Mouse (Mus musculus) right cerebral cortex, adult 18-20 months (tissue): ENCODE results near the gene Eps8.

ENCODE experiments used
- DNase-seq: peaks from one replicate; pipeline ENCODE4 v3.0.0; 2022; ENCODE audit warnings: mixed read lengths

Eps8 gene

DNA sequence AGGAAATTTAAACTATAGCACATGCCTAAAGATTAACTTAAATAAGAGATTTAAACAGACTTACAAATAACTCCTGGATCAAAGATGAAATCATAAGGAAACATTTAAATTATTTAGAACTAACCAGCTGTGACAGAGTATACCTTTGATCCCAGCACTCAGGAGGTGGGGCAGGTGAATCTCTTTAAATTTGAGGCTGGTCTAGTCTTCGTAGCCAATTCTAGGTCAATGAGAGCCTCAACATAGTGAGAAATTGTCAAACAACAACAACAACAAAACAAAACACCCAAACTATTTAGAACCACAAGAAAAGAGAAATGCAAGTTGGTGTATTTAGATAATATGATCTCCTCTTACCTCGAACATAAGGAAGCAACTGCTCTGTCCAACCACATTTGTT lies at the start of gene Eps8:
Eps8 (minus strand) TSS at position 101 of the 400 bp plus-strand sequence.
- no peak for DNase-seq

GRCm38 (mm10) chr6:137703431-137703830 lies 48.8 kb upstream of the Eps8 start:
- no peak for DNase-seq

DNA sequence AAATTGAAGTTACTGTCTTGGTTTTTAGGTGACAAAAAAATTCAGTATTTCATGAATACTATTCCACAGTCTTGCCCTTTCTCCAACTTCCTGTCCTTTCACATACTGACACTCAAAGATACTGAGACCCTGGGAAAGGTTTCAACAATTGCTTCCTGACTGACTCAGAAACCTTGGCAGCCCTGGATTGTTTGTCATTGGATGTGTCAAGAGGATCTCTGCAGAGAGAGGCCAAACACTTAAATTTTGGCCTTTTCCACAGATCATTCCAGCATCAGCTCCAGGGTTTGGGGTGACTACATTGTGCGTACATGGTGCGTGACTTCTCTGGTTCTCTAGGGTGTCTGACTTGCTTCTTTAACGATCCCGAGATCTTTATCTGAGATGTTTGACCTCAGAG lies 48.2 kb upstream of the Eps8 start:
- DNase-seq, result no peak

- no peak for DNase-seq
These were observed 47.5 kb upstream of the Eps8 start for GRCm38 (mm10) chr6:137702186-137702585.

DNA sequence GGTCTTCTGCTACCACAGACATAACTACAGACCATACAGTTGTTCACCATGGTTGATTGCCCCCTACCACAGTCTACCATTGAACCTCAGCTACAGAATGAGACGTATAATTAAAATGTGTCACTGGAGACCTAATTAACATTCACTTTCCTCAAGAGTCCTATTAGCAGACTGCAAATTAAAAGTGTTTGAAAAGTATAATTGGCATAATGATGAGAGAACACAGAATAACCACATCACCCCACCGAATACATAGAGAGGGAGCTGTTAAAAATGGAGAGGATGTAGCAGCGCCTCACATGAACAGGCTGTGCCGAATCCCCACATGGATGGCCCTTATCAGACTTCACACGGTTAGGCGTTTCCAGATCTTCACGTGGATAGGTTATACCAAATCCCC lies 44.8 kb upstream of the Eps8 start:
- DNase-seq, result no peak

DNA sequence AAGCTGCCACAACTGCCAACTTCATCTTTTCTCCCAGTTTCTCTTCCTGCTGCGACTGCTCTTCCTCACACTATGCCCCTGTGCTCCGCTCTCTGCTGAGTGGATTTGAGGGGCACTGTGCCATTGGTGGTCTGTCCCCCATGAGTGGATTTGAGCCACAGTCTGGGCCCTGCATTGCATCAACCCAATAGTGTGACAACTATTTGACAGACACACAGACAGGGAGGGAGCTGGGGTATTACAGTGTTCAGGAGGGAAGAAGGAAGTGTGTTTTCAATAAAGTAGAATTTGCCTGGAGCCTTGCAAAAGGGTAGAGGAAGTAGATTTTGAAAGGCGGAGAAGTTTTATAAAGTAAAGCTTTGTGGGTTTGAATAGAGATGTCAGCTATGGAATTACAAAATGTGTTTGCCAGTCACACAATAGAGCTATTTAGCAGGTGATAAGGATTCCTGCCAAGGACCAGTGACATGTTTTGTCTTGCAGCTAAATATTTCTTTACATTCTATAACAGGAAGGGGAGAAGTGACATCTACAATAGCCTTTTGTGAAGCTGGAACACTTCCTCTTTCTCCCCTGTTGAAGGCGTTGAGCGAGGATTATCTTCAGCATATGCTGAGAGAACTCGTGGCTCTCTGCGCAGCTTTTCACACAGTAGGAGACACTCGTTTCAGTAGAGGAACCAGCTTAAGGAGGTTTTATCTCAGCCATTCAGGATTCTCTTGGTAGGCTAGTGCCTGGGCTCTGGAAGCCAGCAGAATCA lies 41.9 kb upstream of the Eps8 start:
- DNase-seq, result no peak

DNA sequence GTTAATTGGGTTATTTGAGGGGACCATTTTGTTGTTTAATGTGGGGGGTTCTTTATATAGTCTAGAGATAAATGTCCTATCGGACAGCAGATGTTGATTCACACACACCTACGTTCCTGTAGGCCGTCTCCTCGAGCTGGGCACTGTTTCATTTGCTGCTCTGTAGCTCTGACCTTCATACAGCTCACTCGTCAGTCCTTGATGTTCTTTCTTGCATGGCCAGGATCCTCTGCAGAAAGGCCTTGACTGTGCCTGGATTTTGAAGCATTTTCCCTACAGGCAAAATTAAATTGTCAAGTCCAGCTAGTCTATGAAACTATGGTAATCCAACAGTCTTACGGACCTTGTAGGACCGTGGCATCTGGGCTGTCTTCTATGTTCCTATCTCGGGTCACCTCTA lies 40.4 kb upstream of the Eps8 start:
- DNase-seq, result no peak

DNA sequence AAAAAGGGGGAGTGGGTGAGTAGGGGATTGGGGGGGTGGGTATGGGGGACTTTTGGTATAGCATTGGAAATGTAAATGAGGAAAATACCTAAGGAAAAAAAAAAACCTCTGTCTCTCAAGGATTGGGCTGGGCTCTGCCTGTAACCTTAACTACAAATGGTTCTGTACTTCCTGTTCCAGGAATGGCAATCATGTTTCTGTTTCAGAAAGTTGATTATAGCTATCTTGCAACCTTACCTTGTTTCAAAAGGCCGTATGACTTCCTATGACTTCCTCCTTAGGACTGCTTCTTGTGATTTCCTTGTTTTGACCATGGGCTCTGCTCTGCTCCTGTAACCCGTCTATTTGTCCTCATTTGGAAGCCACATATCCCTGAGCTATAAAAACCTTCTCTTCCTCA lies 39.6 kb upstream of the Eps8 start:
- DNase-seq, result no peak

DNA sequence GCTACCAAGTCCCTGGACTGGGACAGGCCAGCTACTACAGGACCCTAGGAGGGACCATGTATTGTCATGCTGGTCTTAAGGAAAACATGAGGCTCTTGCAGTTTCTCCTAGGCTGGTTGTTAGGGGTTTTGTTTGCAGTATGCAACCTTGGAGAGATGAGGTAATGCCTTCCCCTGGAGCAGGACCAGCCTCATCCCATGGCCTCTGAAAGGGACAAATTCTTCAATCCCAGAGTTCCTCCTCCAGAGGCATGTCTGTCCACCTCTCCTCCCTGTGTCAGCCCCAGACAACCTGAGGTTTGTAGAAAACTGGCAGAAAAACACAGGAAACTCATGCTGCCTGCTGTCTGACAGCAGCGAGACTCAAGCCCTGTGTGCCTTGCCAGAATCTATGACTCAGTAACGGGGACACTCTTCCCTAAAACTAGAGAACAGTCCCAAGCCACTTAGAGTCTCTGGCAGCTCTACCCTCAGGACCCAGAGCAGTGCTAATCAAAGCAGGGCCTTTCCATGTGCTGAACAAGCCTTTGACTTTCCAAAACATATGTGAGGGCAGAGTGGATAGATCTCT lies 36.0 kb upstream of the Eps8 start:
- no peak for DNase-seq

GRCm38 (mm10) chr6:137688506-137689105 lies 33.9 kb upstream of the Eps8 start:
- DNase-seq, result no peak

GRCm38 (mm10) chr6:137688079-137688478 lies 33.4 kb upstream of the Eps8 start:
- DNase-seq, result no peak

GRCm38 (mm10) chr6:137687667-137688066 lies 33.0 kb upstream of the Eps8 start:
- no peak for DNase-seq

DNA sequence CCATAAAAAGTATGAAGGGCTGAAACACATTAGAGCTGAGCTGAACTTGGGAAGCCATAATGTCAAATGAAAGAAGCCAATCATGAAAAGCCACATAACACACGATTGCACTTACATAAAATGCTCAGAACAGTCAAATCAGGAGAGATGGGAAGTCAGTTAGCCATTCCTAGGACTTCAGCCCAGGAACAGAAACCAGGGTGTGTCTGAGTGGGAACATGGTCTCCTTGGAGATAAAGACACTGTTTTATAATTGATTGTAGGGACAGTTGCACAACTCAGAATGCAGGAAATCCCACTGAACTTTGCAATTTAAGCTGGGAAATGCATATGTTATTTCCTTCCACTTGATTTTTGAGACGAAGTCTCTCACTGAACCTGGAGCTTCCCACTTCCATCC lies 28.0 kb upstream of the Eps8 start:
- DNase-seq, result no peak

GRCm38 (mm10) chr6:137681000-137681399 lies 26.3 kb upstream of the Eps8 start:
- no peak for DNase-seq

DNA sequence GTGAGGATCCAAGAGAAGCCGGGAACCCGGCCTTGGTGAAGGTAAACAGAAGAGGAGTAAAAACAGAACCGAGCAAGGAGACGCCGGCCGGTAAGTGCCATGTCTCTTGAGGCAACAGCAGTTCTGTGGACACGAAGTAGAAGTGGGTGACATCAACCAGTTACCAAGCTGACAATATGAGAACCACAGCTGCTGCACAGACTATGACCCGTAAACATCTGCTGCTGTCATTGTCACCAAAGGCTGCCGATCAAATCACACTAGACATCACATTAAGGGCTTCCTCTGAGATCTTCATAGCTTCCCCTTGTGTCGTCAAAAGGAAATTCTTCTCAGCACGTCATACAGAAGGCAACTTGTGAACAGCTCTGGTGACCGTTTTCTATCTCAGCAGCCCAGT lies 21.9 kb upstream of the Eps8 start:
- DNase-seq, result no peak

- no peak for DNase-seq
These were observed 20.9 kb upstream of the Eps8 start for GRCm38 (mm10) chr6:137675556-137675955.

DNA sequence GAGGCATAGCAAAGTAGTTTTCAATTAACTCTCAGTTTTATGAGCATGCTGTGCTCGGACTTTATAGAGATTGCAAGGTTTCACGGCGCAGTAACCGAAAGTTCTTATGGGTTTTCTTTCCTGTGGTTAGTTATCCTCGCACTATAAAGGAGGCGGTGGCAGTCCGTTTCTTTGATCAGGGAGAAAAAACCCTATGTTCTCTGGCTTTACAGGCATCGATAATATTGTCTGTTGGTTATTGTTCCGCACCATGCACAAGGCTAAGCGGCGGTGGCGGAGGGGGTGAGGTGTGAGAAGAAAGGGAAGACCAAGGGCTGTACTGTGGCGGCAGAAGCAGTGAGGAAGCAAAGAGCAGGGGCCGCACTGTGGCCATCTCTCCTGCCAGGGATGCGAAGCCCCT lies 18.6 kb upstream of the Eps8 start:
- no peak for DNase-seq

GRCm38 (mm10) chr6:137671561-137671960 lies 16.9 kb upstream of the Eps8 start:
- no peak for DNase-seq

- DNase-seq, result no peak
These were observed 16.1 kb upstream of the Eps8 start for GRCm38 (mm10) chr6:137670820-137671219.

- no peak for DNase-seq
These were observed 15.2 kb upstream of the Eps8 start for GRCm38 (mm10) chr6:137669876-137670275.

- DNase-seq, result no peak
These were observed 14.8 kb upstream of the Eps8 start for GRCm38 (mm10) chr6:137669433-137669832.

DNA sequence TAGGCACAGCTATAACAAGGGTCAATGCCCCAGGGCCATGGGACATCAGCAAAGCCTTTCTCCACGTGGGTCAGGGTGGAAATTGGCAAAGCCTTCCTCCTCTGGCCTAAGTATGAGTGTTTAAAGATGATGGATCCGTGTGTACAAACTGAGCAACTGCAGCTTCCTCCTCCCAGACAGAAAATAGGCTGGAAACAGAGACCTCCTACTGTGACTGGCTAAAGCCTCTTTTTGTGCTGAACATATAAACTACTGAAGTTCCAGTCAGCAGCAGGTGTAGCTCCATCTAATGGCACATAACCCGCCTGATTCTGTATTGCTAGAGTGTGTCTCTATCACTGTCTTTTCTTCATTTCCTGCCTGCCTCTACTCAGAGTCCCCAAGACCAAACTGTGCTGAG lies 13.7 kb upstream of the Eps8 start:
- DNase-seq, result no peak

GRCm38 (mm10) chr6:137667665-137668064 lies 13.0 kb upstream of the Eps8 start:
- no peak for DNase-seq

- DNase-seq, result peak; percentile 17
These were observed 10.3 kb upstream of the Eps8 start for GRCm38 (mm10) chr6:137664936-137665335.
